Mouse (Mus musculus) lung, postnatal 25 days (tissue): ENCODE results near the gene Tex16.

ENCODE experiments used
- DNase-seq: peaks from one replicate; pipeline ENCODE4 v3.0.0; 2022; ENCODE audit warnings: low spot score

Gene Tex16

GRCm38 (mm10) chrX:112010707-112011106 lies at the start of gene Tex16:
Gene Tex16, plus strand, starts transcription at chrX:112011007.
- no peak for DNase-seq

DNA sequence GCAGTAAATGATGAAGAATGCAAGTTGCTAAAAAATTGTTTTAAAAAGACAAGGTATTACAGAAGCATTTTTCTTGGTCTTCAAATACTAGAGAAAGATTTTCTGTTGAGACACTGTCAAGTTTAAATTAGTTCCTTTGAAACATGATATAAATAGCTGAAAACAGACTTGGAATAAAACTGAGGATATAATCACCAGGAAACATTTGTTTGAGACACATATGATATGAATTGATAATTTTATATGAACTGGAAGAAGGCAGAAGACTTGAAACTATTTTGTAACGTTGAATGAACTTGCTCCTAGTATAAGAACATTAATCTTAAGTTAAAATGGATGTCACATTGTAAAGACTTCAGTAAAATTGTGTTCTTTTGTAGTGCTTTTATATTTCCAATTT lies 11.1 kb upstream of the Tex16 start:
- no peak for DNase-seq
